Mouse (Mus musculus): ENCODE measurements around the gene Sec14l5.

DNA sequence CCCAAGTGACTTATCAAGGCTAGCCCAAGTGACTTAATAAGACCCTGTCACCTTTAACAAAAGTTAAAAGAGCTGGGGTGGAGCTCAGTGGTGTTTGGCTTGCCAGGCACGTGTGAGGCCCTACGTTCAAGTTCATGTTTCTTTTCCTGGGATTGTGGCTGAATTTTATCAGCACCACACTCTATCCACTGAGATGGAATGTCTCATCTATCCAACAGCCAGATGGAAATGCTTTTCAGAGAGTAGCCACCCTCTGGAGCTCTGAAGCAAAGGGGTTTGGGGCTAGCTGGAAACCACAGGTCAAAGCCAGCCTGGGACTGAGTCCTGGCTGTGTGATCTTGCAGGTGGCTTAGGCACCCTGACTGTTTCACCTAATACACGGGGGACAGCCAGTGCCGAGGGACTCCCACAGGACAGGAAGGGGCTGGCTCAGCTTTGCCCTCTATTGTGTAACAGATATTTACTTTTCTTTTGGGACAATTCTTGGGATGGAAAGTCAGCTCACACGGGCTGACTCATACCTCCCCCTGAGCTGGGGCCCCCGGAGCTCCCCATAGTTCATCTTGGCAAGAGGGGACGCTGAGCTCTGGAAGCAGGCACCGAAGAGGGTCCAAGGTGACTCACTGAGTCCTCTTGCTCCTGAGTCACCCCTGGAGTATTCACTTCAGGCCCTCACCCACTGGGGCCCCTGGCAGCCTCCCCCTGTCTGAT is 11.2 kb upstream of the Sec14l5 start:
- TF ChIP-seq FLI1 (IDR thresholded peaks at IDR 0.05; ENCODE audit: low read length) (no peak), GATA1 (IDR thresholded peaks at IDR 0.05; ENCODE audit: borderline replicate concordance, low read length) (no peak)
